Mouse (Mus musculus) spleen, adult 18-20 months (tissue): ENCODE results near the gene Akap2.

Source experiments
- DNase-seq, 2 experiments: peaks; one replicate each; pipeline ENCODE4 v3.0.0; 2022; ENCODE audit warnings: mixed read lengths in 2 of 2

The Akap2 gene

GRCm38 (mm10) chr4:57717354-57717753 lies at the start of gene Akap2:
TSS of gene Akap2 (plus strand) at chr4:57717657.
- DNase-seq, result no peak

GRCm38 (mm10) chr4:57670813-57671469 lies 46.5 kb upstream of the Akap2 start:
- DNase-seq, result no peak

- DNase-seq, result no peak
Observed at GRCm38 (mm10) chr4:57672541-57672940, 44.9 kb upstream of the Akap2 start.

GRCm38 (mm10) chr4:57672996-57673906 lies 44.2 kb upstream of the Akap2 start:
- DNase-seq, result peak; percentile 72 to 88

- no peak for DNase-seq
Observed at GRCm38 (mm10) chr4:57674351-57674750, 43.1 kb upstream of the Akap2 start.

GRCm38 (mm10) chr4:57675387-57675786 lies 42.1 kb upstream of the Akap2 start:
- peak; percentile 39 to 55 for DNase-seq

- no peak for DNase-seq
Observed at GRCm38 (mm10) chr4:57677916-57678315, 39.5 kb upstream of the Akap2 start.

- DNase-seq, result no peak
Observed at GRCm38 (mm10) chr4:57678991-57679457, 38.4 kb upstream of the Akap2 start.

- no peak for DNase-seq
Observed at GRCm38 (mm10) chr4:57680186-57680585, 37.3 kb upstream of the Akap2 start.

GRCm38 (mm10) chr4:57681511-57681910 lies 35.9 kb upstream of the Akap2 start:
- peak; percentile 75 to 79 for DNase-seq

GRCm38 (mm10) chr4:57682341-57682740 lies 35.1 kb upstream of the Akap2 start:
- no peak for DNase-seq

- DNase-seq, result no peak
Observed at GRCm38 (mm10) chr4:57682944-57683343, 34.5 kb upstream of the Akap2 start.

- DNase-seq, result no peak
Observed at GRCm38 (mm10) chr4:57684676-57685215, 32.7 kb upstream of the Akap2 start.

- no peak for DNase-seq
Observed at GRCm38 (mm10) chr4:57686736-57687135, 30.7 kb upstream of the Akap2 start.

- DNase-seq, result no peak
Observed at GRCm38 (mm10) chr4:57687583-57687982, 29.9 kb upstream of the Akap2 start.

GRCm38 (mm10) chr4:57688131-57688530 lies 29.3 kb upstream of the Akap2 start:
- no peak for DNase-seq

- no peak for DNase-seq
Observed at GRCm38 (mm10) chr4:57690001-57690400, 27.5 kb upstream of the Akap2 start.

GRCm38 (mm10) chr4:57690805-57691204 lies 26.7 kb upstream of the Akap2 start:
- no peak for DNase-seq

- no peak for DNase-seq
Observed at GRCm38 (mm10) chr4:57694356-57695136, 22.9 kb upstream of the Akap2 start.

- no peak for DNase-seq
Observed at GRCm38 (mm10) chr4:57696955-57697354, 20.5 kb upstream of the Akap2 start.

- no peak for DNase-seq
Observed at GRCm38 (mm10) chr4:57697918-57698611, 19.4 kb upstream of the Akap2 start.

- DNase-seq, result no peak
Observed at GRCm38 (mm10) chr4:57701576-57701975, 15.9 kb upstream of the Akap2 start.
